15 mouse cellular contexts compared by ENCODE assay signal in genomic region chr6:95024239-95024638, GRCm38 (mm10).
A peak's percentile ranks its signal among the peaks of the same experiment; 100 is the strongest.
DNase-seq lines count a peak whose midpoint lies in the region; ATAC-seq and TF ChIP-seq lines count a peak whose summit lies in the region.
"Had no signal": no experiment of that assay in that cellular context is flagged by ENCODE, and none has a peak within 500 bp of the region (broad histone marks: within the 10 kb centered on the region; RNA-seq: fewer than 3 reads in every experiment).

No protein-coding gene starts in this region.

- dilution Hi-C loops in CH12.LX (cut with MboI; ENCODE audit: extremely low pct_ligation_motif_present, extremely low pct_unique_long_range_greater_than_20kb, low sequenced_read_pairs): no loop called here

- DNase-seq in kidney, postnatal 10 days: no peak
- DNase-seq in CH12.LX (ENCODE audit: extremely low read depth): peak; percentile 19
- DNase-seq in embryonic facial prominence, embryonic 14.5 days (ENCODE audit: low spot score): peak; percentile 80
- peak; percentile 80 for DNase-seq in mesoderm, embryonic 11.5 days (ENCODE audit: low read depth, low spot score)
- DNase-seq in adrenal gland, adult 2 months: no peak
- DNase-seq in cerebellum, postnatal 25 days: no peak
- DNase-seq: adrenal gland, postnatal 36 days; gastrocnemius, postnatal 25 days; kidney, postnatal 14 days; lung, adult 18-20 months; thymus, postnatal 14 days had no signal

- no peak for TF ChIP-seq RAD21 in CH12.LX (IDR thresholded peaks at IDR 0.05; ENCODE audit: low read depth, low read length)

- in situ Hi-C loops in CH12.LX (cut with MboI; ENCODE audit: low pct_ligation_motif_present, low pct_unique_long_range_greater_than_20kb, low sequenced_read_pairs): no loop called here

- H3K36me3 ChIP-seq in kidney, embryonic 15.5 days: no peaks in the 10 kb centered on the region
- H3K36me3 ChIP-seq in CH12.LX (replicated peaks in 1 of 2; ENCODE audit: control insufficient read depth in 1 of 2, insufficient read depth in 1 of 2, low read length in 1 of 2): no peaks in the 10 kb centered on the region
- no peaks in the 10 kb centered on the region for H3K36me3 ChIP-seq in embryonic facial prominence, embryonic 14.5 days (ENCODE audit: control insufficient read depth, insufficient read depth, low read length)
- no peaks in the 10 kb centered on the region for H3K36me3 ChIP-seq in intestine, postnatal 0 days (ENCODE audit: control insufficient read depth, insufficient read depth)
- H3K36me3 ChIP-seq: forebrain, embryonic 12.5 days; heart, embryonic 12.5 days had no signal

- TF ChIP-seq EP300 in CH12.LX (IDR thresholded peaks at IDR 0.05; ENCODE audit: low read length): no peak

- H3K4me2 ChIP-seq in kidney, embryonic 15.5 days: no peak overlapping the region
- no peak overlapping the region for H3K4me2 ChIP-seq in CH12.LX (ENCODE audit: insufficient read depth, low read depth, poor library complexity, severe bottlenecking)
- no peak overlapping the region for H3K4me2 ChIP-seq in embryonic facial prominence, embryonic 14.5 days (ENCODE audit: low read depth, low read length)
- H3K4me2 ChIP-seq in intestine, postnatal 0 days (replicated peaks; ENCODE audit: low read depth): no peak overlapping the region
- H3K4me2 ChIP-seq: forebrain, embryonic 12.5 days; heart, embryonic 12.5 days had no signal

- TF ChIP-seq POLR2A in CH12.LX (IDR thresholded peaks at IDR 0.05; ENCODE audit: low read depth, low read length): no peak

- ATAC-seq in kidney, embryonic 15.5 days (replicated peaks; ENCODE audit: low FRiP score): 0 out of 2 replicates have a peak, but pooled peaks have one; percentile 56
- peak; percentile 71 for ATAC-seq in embryonic facial prominence, embryonic 14.5 days (ENCODE audit: low read depth)
- ATAC-seq in intestine, postnatal 0 days: no peak

- no peaks in the 10 kb centered on the region for H3K79me2 ChIP-seq in CH12.LX (replicated peaks; ENCODE audit: control insufficient read depth, extremely low read depth, insufficient read depth, poor library complexity, severe bottlenecking)

- no peaks in the 10 kb centered on the region for H3K27me3 ChIP-seq in kidney, embryonic 15.5 days
- no peaks in the 10 kb centered on the region for H3K27me3 ChIP-seq in CH12.LX (replicated peaks)
- H3K27me3 ChIP-seq in embryonic facial prominence, embryonic 14.5 days (replicated peaks; ENCODE audit: control insufficient read depth, insufficient read depth, low read length): no peaks in the 10 kb centered on the region
- 0 out of 2 replicates have a peak, but pooled peaks cover 4% of the 10 kb centered on the region for H3K27me3 ChIP-seq in intestine, postnatal 0 days (replicated peaks; ENCODE audit: control insufficient read depth, insufficient read depth, low read length)
- H3K27me3 ChIP-seq: forebrain, embryonic 12.5 days; heart, embryonic 12.5 days had no signal

- no peak overlapping the region for H3K4me3 ChIP-seq in kidney, embryonic 15.5 days (replicated peaks)
- H3K4me3 ChIP-seq in CH12.LX (replicated peaks in 1 of 3; ENCODE audit: low read depth in 2 of 3, low read length in 2 of 3, poor library complexity in 1 of 3): no peak overlapping the region
- no peak overlapping the region for H3K4me3 ChIP-seq in embryonic facial prominence, embryonic 14.5 days (ENCODE audit: low read depth, low read length)
- H3K4me3 ChIP-seq in intestine, postnatal 0 days (ENCODE audit: low read depth, low read length): no peak overlapping the region
- H3K4me3 ChIP-seq: forebrain, embryonic 12.5 days; heart, embryonic 12.5 days had no signal

- 17% methylated on average over 4 of the region's 4 CpGs for WGBS in kidney, embryonic 15.5 days
- 34% methylated on average over 4 of the region's 4 CpGs for WGBS in embryonic facial prominence, embryonic 14.5 days
- WGBS in intestine, postnatal 0 days: 40% methylated on average over 4 of the region's 4 CpGs

- no peak overlapping the region for H3K27ac ChIP-seq in kidney, embryonic 15.5 days
- no peak overlapping the region for H3K27ac ChIP-seq in CH12.LX (ENCODE audit: insufficient read depth, low read depth)
- no peak overlapping the region for H3K27ac ChIP-seq in embryonic facial prominence, embryonic 14.5 days (replicated peaks; ENCODE audit: low read depth, low read length)
- H3K27ac ChIP-seq in intestine, postnatal 0 days (ENCODE audit: low read depth, low read length): no peak overlapping the region
- H3K27ac ChIP-seq: forebrain, embryonic 12.5 days had no signal

- H3K4me1 ChIP-seq in kidney, embryonic 15.5 days: no peaks in the 10 kb centered on the region
- H3K4me1 ChIP-seq in CH12.LX (ENCODE audit: control insufficient read depth in 1 of 2, insufficient read depth in 2 of 2): peaks cover 0 to 5% of the 10 kb centered on the region in 2 experiments; a peak in 1 of 4 replicates
- H3K4me1 ChIP-seq in embryonic facial prominence, embryonic 14.5 days (ENCODE audit: control insufficient read depth, insufficient read depth, low read length): peaks cover 6% of the 10 kb centered on the region; the same call in 1 of the 2 replicates
- H3K4me1 ChIP-seq in intestine, postnatal 0 days (replicated peaks; ENCODE audit: control insufficient read depth, insufficient read depth, low read length): no peaks in the 10 kb centered on the region
- H3K4me1 ChIP-seq: heart, embryonic 12.5 days had no signal

- no peaks in the 10 kb centered on the region for H3K9me3 ChIP-seq in kidney, embryonic 15.5 days (replicated peaks)
- H3K9me3 ChIP-seq in CH12.LX (replicated peaks; ENCODE audit: low read length): no peaks in the 10 kb centered on the region
- no peaks in the 10 kb centered on the region for H3K9me3 ChIP-seq in embryonic facial prominence, embryonic 14.5 days (ENCODE audit: control insufficient read depth, low read length)
- no peaks in the 10 kb centered on the region for H3K9me3 ChIP-seq in intestine, postnatal 0 days (ENCODE audit: control insufficient read depth)
- H3K9me3 ChIP-seq: forebrain, embryonic 12.5 days had no signal

- TF ChIP-seq CTCF in CH12.LX (conservative IDR thresholded peaks at IDR 0.05 in 1 of 2, IDR thresholded peaks at IDR 0.05 in 1 of 2; ENCODE audit: low read depth in 2 of 2, low read length in 2 of 2): no peak
- no peak for TF ChIP-seq CTCF in intestine, postnatal 0 days (IDR thresholded peaks at IDR 0.05; ENCODE audit: low read depth)

- no peak overlapping the region for H3K9ac ChIP-seq in kidney, embryonic 15.5 days
- H3K9ac ChIP-seq in CH12.LX (ENCODE audit: insufficient read depth, low read depth): no peak overlapping the region
- H3K9ac ChIP-seq in embryonic facial prominence, embryonic 14.5 days (ENCODE audit: low read depth, low read length): no peak overlapping the region
- H3K9ac ChIP-seq in intestine, postnatal 0 days (ENCODE audit: low read depth, low read length): no peak overlapping the region
- H3K9ac ChIP-seq: forebrain, embryonic 12.5 days; heart, embryonic 12.5 days had no signal

TF ChIP-seq in CH12.LX, 34 proteins besides CTCF, POLR2A, EP300 and RAD21:
- no peak for TF ChIP-seq ELF1 (IDR thresholded peaks at IDR 0.05; ENCODE audit: low read depth, low read length)
- no peak for TF ChIP-seq PAX5 (IDR thresholded peaks at IDR 0.05; ENCODE audit: low read length)
- TF ChIP-seq TBP (conservative IDR thresholded peaks at IDR 0.05; ENCODE audit: low read depth, low read length): no peak
- no peak for TF ChIP-seq MAX (IDR thresholded peaks at IDR 0.05; ENCODE audit: low read length)
- TF ChIP-seq ZNF384 (IDR thresholded peaks at IDR 0.05; ENCODE audit: low read depth, low read length): no peak
- no peak for TF ChIP-seq BHLHE40 (IDR thresholded peaks at IDR 0.05; ENCODE audit: low read depth, low read length)
- TF ChIP-seq POLR2AphosphoS2 (IDR thresholded peaks at IDR 0.05; ENCODE audit: low read depth, low read length): no peak
- TF ChIP-seq JUN (IDR thresholded peaks at IDR 0.05; ENCODE audit: insufficient read depth, low read depth, low read length): no peak
- no peak for TF ChIP-seq MYC (IDR thresholded peaks at IDR 0.05; ENCODE audit: low read depth, low read length)
- TF ChIP-seq GABPA (IDR thresholded peaks at IDR 0.05; ENCODE audit: insufficient replicate concordance, low read depth, low read length): no peak
- no peak for TF ChIP-seq KAT2A (IDR thresholded peaks at IDR 0.05; ENCODE audit: insufficient replicate concordance, low read length)
- no peak for TF ChIP-seq HCFC1 (IDR thresholded peaks at IDR 0.05; ENCODE audit: low read depth, low read length)
- no peak for TF ChIP-seq ZMIZ1 (IDR thresholded peaks at IDR 0.05; ENCODE audit: low read depth, low read length)
- no peak for TF ChIP-seq USF2 (conservative IDR thresholded peaks at IDR 0.05; ENCODE audit: low read depth, low read length)
- no peak for TF ChIP-seq IRF4 (IDR thresholded peaks at IDR 0.05; ENCODE audit: low read depth, low read length)
- no peak for TF ChIP-seq ZC3H11A (IDR thresholded peaks at IDR 0.05; ENCODE audit: low read depth, low read length)

Comparison
In these comparisons a context has a peak if more than half of its experiments do, and no peak if none do; other contexts are left out.
1. DNase-seq: peak in CH12.LX (single experiment), embryonic facial prominence, embryonic 14.5 days (single experiment) and mesoderm, embryonic 11.5 days (single experiment); none in kidney, postnatal 10 days (single experiment), adrenal gland, adult 2 months (single experiment) and cerebellum, postnatal 25 days (0 of 2).